Mouse (Mus musculus) kidney, postnatal 4 days (tissue): Measurements from ENCODE around the gene Plxna4.

ENCODE experiments used
- DNase-seq, 2 experiments: peaks; one replicate each; pipeline ENCODE4 v3.0.0; 2021; ENCODE audit warnings: mixed read lengths in 2 of 2

Plxna4 gene

DNA sequence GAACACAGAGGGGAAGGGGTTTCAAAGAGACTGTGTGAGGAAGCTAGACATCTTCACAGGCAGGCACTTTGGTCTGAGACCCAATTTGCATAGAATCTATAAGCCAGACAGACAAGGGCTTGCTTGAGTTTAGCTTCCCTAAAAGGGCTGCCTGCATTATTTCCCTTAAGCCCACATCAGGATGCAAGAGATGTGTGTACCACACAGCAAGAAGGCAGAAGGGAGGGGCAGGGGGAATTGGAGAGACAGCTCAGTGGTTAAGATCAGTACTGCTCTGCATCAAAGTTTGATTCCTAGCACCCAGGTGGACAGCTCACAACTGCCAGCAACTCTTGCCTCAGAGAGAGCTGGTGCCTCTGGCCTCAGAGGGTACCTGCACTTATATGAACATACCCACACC is 256.7 kb downstream of the Plxna4 start:
- DNase-seq: no peak

DNA sequence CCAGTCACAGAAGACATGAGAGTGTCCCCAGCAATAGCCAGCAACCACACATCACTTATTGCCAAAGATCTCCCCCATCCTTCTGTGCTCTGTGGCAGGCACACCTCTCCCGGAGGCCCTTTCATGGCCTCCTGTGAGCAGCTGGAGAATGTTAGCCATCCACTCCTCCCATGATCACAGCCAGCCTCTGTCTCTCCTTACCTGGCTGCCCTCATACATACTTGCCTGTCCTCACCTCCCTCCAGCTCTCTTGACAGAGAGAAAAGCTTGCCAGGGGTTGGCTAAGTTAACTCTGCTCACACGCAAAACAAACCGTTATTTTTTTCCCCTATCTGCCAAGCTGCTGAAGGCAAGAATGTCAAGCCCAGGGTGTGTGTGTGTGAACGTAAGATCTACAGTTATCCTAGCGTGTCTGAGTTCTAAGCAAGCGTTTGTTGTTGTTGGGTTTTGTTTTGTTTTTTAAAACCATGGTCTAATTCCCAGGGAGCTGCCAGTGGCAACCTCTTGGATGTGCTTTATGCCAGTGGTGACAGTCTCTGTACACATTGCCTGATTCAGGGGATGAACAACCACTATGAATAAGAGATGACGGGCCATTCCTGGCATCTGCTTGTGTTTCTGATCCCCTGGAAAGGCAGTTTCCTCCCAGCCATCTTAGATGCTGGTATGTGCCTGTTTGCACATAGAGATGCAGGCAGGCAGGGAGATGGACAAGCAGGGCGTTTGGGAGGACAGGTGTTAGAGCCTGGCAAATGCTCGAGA is 257.8 kb downstream of the Plxna4 start:
- no peak for DNase-seq

DNA sequence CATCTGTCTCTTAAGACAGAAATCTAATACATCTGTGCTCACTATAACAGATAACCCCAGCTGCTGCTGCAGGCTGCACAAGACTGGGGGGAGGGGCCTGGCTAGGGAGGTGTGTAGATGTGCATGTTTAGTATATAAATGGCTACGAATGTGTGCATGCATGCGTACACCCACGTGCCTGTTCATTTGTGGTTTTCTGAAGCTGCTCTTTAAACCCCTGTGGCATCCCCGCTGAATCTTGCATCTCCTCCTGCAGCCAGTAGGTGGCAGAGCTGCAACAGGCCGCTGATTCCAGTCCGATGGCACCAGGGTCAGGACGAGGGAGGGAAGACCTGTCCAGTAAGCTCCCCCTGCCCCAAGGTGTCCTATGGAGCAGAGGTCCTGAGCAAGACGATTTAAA is 260.0 kb downstream of the Plxna4 start:
- peak; percentile 80 to 83 for DNase-seq

DNA sequence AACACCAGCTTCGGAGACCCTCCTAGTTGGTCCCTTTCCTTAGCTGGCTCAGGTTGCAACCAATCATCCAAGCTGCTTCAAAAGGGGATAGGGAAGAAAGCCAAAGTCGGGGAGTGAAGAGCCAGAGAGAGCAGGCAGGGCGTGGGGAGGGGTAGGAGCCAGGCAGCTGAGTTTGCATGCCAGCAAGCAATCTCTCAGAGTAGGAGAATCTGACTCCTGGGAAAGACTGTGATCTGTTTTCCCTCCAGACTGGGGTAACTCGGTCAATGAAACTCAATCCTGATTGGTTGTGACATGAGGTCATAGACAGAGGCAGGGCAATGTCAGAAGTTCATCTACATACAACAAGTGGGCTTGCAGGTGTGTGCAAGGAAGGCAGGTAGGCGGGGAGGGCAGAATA is 260.8 kb downstream of the Plxna4 start:
- no peak for DNase-seq

DNA sequence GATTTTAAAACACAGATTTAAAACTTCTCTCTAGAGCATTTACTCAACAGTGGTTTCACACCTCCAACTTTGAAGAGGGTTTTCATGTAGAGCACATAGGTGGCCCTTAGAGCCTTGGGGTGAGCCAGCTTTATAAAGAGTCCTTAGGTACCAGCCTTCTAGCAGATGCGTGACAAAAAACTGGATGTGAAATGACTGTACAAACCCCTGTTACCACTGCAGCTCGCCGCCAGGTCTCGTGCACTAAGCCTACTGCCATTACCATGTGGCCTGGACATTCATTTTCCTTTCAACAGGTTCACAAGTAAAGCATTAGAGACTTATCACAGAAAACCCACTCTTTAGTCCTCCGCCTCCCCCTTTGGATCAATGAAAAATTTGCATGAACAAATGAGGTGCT is 261.6 kb downstream of the Plxna4 start:
- DNase-seq: no peak

DNA sequence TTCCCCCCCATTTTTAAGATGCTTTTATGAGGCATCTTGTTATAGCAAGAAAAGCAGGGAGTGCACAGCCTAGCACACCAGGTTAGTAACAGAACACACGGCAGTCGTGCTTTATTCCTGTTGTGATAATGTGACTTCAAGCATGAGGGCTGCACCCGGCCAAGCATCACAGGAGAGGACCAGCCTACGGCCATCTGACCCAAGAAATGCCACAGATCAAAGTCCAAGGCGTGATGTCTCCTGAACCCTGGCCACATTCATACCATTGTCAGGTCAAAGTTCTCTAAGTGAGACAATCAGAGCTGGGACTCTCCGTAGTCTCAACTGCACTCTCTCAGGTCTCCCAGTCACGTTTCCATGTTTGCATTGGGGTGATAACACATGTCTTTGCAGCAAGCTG is 262.1 kb downstream of the Plxna4 start:
- peak in 1 of 2 experiments; percentile 34 for DNase-seq

DNA sequence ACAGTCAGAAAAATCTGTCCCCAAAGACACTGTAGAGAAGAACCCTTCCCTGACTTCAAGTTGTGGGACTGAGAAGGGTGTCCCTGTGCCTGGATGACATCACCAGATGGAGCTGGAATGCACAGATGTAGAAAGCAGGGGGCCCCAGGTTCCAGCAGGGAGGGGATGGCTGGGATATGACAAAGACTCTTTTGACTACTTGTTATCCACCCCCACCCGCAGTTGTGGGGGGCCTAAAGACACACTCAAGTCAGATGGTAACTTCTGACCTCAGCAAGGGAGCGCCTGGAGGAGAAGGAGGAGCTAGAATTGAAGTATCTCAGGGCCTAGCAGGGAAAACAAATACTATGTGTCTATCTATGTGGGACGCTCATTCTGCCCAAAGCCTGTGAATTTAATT is 266.8 kb downstream of the Plxna4 start:
- DNase-seq: no peak

DNA sequence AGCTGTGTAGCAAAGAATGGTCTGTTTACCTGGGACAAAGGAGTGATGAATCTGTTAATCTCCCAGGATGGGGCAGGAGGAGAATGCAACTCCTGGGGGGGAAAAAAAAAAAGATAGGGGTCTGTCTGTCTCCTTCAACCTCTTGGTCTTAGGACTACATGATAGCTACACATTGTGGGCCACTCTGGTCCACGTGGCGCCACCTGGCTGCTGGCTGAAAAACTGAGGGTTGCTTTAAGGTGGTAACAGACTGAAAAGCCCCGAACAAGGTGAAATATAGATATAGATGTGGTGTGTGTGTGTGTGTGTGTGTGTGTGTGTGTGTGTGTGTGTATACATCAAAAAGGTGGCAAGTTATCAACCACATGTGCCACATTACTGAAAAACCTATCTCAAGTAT is 267.7 kb downstream of the Plxna4 start:
- DNase-seq: peak; percentile 65 to 66

DNA sequence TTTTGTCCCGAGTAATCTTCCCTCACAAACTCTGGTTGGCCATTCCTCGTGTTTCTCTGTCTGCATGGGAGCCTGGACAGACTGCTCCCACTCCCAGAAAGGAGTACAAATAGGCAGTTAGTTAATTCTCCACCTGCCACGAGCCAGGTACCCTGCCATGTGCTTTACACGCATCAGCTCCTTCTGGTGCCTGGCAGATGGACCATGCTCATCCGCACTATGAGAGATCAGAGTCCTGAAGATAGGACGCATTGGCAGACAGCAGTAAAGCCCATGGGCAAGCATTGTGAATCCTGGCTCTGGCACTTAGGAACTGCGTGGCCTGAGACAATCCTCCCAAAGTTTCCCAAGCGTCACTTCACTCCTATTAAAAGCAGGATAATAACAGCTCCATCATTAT is 270.5 kb downstream of the Plxna4 start:
- no peak for DNase-seq

DNA sequence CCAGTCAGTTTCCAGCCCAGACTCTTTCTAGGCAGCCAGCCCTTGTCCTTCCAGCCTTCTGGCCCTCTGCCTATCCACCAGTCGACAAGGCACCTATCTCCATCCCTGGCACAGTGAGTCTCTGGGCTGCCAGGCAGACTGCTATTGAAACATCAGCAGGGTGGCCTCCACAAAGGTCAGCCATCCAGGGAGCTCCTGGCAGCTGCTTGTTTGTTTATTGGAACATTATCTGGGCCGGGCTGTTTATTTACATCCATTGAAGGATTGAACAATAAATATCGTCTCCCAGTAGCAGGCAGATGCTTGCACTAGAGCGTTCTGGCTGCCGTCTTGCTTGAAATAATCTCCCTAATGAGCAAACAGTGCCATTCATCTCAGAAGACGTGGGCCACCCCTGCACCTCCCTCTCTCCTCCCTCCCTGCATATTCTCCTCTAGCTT is 273.0 kb downstream of the Plxna4 start:
- no peak for DNase-seq

DNA sequence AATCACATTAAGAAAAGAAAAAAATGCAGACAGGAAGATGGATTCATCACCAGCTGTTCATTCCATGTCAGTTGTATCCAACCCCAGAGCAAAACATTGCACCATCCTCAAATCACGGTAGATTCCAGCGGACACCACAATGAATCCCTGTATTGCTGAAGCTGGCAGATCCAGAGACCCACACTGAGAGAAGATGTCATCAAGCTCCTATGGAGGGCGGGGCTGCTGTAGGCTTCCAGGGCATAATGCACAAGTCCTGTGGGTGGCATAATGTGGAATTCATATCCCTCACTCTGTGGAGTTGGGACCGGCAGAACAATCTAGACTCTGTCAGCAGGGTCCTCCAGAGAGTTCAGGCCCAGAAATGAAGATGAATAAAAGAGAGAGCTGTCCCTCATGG is 278.8 kb downstream of the Plxna4 start:
- no peak for DNase-seq

DNA sequence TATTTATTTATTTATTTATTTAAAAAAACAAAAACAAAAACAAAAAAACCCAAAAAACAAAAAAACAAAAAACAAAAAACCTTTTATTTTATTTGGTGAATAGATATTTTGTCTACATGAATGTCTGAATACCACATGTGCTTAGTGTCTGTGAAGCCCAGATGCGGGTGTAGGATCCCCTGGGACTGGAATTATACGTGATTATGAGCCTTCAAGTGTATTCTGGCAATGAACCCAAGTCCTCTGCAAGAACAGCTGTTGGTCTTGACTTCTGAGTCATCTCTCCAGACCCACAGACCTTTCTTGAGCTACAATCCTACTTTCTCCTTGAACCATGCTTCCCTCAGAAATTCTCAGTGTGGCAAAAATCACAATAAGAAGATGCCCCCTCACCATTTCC is 287.4 kb downstream of the Plxna4 start:
- no peak for DNase-seq

DNA sequence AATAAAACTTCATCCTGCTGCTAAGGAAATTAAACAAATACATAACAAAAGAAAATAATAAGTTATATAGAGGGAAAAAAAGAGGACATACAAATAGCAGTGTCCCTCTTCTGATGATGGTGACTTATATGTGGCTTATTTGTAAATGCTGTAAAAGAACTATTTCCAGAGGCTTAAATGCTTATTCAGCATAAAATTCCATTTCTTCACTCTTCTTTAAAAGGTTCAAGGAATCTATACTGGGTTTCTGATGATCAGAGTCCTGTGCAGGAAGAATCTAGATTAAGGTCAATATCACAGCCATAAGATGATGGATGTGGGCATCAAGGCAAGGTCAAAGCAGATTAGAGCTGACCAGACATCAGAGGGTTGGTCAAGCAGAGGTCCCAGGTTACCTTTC is 306.5 kb downstream of the Plxna4 start:
- no peak for DNase-seq

DNA sequence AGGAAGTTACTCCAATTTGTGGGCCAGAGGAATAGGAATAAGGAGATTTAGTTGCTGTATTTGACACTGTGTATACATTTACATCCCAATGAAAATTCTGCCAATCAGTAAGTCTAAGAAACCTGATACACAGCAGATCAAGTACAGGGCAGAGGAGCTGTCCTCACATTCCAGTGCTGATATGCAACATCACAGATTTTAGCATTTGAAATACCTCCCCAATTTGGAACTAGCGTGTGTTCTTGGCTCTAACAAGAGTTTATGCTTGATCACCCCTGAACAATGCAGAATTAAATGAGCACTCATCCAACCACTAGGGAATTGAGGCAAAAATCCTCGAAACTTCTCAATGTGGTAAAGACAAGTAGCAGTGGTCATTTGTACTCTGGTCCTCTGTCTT is 307.3 kb downstream of the Plxna4 start:
- peak; percentile 53 to 54 for DNase-seq

DNA sequence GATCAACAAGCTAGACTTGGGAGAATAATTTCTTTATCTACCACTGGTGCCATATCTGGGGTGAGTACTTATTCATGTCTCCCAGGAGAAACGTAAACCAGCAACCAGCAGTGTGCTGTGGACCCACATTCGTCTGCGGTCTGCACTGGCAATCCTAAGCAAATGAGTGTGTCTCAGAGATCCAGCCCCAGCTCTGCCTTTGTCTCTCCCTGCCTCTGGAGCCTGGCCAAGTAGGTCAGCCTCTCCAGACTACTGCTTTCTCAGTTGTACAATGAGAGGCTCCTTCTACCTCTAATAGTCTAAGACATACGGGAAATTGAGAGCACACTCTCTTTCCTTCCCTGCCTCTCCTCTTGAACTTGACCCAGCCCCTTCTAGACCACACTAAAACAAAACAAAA is 316.5 kb downstream of the Plxna4 start:
- DNase-seq: peak; percentile 10 to 14

DNA sequence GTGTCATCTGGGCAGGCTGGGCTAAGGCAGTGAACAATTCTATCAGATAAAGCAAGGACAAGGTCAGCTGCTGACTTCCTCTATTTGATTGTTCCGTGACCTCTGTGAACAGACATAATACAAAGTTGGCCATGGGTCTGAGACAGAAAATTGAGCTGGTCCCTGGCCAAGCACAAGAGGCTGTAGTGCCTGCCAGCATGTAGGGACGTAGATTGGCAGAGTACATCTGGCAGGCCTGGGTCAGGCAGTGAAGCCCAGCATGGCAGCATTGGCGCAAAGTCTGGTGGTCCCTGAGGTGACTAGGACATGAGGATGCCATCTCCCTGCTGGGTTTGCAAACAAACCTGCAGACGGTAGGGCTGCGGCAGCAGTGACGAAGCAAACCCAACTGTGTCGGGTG is 321.9 kb downstream of the Plxna4 start:
- no peak for DNase-seq

DNA sequence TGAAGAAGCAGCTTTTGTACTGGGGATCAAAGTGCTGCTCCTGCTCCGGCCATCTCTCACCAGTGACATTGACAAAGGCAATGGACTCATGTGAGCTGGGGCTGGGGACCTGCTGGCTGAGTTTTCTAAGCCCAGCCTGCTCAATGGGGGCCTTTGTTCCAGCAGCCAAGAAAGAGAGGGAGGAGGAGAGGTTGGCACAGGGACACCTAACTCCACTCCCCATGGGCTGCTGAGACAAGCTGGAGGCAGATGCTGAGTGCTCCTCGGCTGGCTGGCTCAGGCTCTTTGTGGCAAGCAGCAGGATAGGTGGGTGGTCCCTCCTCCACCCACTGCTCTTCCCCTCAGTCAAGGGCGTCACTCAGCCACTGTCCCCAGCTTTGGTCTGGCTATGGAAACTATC is 326.7 kb downstream of the Plxna4 start:
- no peak for DNase-seq

DNA sequence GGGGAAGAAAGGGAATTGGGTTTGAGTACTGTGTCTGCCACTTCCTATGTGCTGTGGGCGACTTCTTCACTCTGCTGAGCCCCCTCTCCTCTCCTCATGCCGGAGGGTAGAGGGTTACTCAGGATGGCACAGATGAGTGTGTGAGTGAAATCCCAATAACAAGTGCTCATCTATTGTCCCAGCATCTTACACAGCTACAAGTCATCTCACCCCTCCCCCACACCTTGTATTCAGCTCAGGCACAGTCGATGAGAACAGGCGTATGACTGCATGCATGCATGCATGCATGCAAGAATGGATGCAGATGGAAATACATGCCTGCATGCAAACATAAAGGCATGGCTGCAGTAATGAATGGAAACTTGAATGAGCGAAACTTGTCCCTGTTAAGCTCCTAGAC is 327.7 kb downstream of the Plxna4 start:
- no peak for DNase-seq

DNA sequence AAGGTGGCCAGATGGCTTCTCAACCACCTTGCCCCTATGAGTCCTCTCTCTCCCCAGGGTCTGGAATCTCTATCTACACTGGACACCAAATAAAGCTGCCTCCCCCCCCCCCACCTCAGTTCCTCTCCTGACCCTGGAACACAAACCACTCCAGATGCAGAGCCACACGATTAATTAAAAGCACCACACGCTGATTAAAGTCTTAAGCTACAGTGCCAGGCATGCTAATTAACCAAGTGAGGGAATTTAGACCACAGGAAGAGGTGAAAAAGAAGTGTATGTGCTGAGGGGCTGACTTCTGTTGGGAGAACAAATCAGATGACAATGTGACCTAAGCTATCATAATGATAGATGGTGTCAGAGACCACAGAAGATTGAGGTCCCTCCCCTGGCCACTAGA is 332.8 kb downstream of the Plxna4 start:
- DNase-seq: no peak

DNA sequence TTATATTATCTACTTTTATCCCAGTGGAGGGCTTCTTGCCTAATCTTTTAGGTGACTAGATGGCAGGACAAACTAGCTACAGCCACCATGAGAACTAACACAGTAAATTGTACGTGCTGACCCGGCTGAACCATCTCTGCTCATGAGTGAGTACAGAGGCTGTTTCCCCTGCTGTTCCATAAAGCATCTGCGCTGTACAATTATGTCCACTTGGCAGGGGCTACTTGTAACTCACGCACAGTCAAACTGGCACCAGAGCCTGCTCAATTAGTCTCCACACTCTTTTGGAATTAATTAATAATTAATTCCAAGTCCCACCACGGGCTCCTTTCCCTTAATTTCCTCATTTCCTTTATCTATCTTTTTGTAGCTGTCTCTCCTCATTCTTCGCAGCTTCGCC is 335.8 kb downstream of the Plxna4 start:
- no peak for DNase-seq

DNA sequence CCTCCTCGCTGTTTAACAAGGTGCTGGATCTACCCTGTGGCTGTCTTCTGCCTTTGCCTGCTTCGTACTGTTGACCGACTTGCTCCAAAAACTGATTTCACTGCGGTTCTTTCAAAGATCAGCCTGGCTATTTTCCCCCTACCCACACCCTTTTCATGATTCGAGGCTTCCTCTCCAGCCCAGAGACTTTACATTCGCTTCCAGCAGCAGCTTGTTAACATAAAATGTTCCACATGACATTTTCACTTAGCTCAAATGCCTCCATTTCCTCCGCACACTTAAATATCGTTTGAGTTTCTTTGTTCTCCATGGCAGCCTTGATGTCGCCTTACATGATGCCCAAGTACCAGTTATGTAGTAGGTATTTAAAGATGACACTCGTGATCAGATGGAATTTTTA is 336.3 kb downstream of the Plxna4 start:
- DNase-seq: no peak

DNA sequence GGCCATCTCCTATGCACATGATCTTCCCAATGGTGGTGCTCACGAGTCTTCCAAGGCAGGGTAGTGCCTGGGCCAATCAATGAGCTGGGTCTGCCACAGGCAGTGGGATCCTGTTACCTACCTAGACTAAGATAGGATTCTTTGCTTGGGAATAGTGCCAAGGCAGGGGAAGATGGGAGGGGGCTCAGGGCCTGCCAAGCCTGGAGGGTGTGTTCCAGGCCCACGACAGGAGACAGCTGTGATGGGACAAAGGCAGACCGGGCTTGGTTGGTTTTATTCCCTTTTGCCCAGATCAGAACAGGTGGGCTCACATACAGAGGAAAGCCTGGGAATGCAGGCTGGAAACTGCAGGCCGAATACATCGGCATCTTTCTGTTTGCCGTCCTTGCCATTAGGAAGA is 342.0 kb downstream of the Plxna4 start:
- no peak for DNase-seq

DNA sequence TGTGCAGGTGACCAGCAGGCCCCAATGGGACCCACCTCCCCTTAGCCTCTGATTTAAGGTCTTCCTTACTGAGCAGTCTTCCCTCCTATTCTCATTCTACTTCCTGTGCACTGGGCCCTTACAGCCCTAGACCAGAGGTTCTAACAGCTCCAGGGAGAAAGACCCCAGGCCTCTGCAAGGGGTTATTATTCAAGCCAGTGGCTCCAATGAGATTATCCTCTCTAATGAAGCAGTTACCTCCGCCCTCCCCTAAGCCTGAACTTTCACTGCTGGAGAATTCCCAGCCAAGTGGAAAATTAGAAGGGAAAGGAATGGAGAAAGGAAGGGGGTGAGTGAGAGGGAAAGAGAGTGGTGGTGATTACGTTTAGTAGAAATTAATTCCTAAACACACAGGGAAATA is 345.0 kb downstream of the Plxna4 start:
- peak in 1 of 2 experiments; percentile 22 for DNase-seq

DNA sequence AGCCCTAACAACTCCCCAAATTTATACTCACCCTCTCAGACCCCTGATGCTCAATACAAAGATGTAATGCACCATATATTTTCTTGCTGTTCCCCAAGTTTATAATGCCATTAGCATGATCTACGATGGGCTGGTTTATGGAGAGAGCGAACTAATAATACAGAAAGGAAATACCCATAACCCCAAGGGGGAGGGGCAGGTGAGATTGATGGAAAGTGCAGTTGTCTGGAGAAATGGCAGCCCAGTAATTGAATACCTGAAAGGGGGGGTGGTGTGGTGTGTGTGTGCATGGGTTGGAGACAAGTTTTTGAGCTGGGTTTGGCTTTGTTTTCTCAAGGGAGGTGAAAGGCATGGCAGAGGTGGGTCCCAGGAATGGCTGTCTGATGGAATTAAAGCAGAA is 356.6 kb downstream of the Plxna4 start:
- no peak for DNase-seq

DNA sequence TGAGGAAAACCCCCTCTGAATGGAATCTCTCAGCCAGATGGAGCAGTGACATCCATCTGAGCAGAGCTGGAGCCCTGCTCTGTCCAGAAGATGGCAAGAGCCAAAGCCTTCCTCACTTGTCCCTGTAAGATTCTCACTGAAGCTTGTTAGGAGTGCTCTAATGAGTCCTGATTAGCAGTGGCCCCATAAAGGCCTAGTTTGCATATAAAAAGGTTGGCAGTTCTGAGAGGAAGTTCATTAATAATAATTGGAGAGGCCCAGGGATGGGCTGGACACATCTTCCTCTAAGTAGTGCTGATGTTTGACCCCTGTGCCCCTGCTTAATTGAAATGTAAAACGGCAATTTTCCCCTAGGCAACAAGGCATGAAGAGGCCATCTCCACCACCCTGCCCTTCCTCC is 361.4 kb downstream of the Plxna4 start:
- no peak for DNase-seq
